Mouse (Mus musculus) heart, postnatal 0 days (tissue): ENCODE measurements around the gene Tgfbi.
A peak's percentile ranks its signal among the peaks of the same experiment; 100 is the strongest.

Experiments used
- CTCF ChIP-seq: IDR thresholded peaks from 2 replicates; pipeline ENCODE4 v1.5.1; 2016; ENCODE audit warnings: antibody characterized with exemption, control low read depth, low read depth
- EP300 ChIP-seq: IDR thresholded peaks from 2 replicates; pipeline ENCODE4 v1.6.1; 2016; ENCODE audit warnings: antibody characterized with exemption, low read depth

GRCm38 (mm10) chr13:56647597-56648405, 38.5 kb downstream of the Tgfbi start:
- no peak for TF ChIP-seq CTCF
- TF ChIP-seq EP300 = 0 out of 2 replicates have a peak, but pooled peaks have one; percentile 37
